Mouse (Mus musculus): ENCODE measurements at regions not wholly inside any gene's neighbourhood (a gene's known extent, or its start where the extent isn't known, plus 50 kb on each side); places are given as distances from the start of the nearest gene placed in this dataset.

GRCm38 (mm10) chr19:54323276-54323675 lies 279.3 kb downstream of the Adra2a start:
- TF ChIP-seq CTCF (conservative IDR thresholded peaks at IDR 0.05; ENCODE audit: low read length) (no peak), POU5F1 (IDR thresholded peaks at IDR 0.05; ENCODE audit: borderline replicate concordance, low read length) (no peak)
